Mouse (Mus musculus) neutrophil, adult 5-6 weeks (primary cell): ENCODE measurements around the gene Gm2897. TPM values are rescaled to one million over a fixed set of nuclear protein-coding genes. Genes with fewer than 3 reads are reported as not detected.
"Not testable (repeated sequence)": the region's sequence is repeated elsewhere in the genome, so short reads cannot be mapped to it uniquely, and the experiment has no call there.

Experiments
- ATAC-seq: fragments of 151-379, 151-347 bp; 2 replicates; pipeline ENCODE4 v1.8.0; 2017; ENCODE audit warnings: mild to moderate bottlenecking, moderate TSS enrichment; ENCODE audit not compliant: insufficient number of reproducible peaks, poor library complexity, low FRiP score, severe bottlenecking; ENCODE audit errors: extremely low read depth
- total RNA-seq: library from RNA; stranded (forward); fragments of 200-1000 nt; gene quantifications from 2 replicates; pipeline ENCODE4 v1.2.3, GENCODE M21; 2017

The Gm2897 gene
- not detected in 2 replicates for total RNA-seq

GRCm38 (mm10) chr14:3048727-3049512, at the start of gene Gm2897:
TSS of gene Gm2897 (plus strand) at chr14:3049285.
- ATAC-seq, result not testable (repeated sequence)

DNA sequence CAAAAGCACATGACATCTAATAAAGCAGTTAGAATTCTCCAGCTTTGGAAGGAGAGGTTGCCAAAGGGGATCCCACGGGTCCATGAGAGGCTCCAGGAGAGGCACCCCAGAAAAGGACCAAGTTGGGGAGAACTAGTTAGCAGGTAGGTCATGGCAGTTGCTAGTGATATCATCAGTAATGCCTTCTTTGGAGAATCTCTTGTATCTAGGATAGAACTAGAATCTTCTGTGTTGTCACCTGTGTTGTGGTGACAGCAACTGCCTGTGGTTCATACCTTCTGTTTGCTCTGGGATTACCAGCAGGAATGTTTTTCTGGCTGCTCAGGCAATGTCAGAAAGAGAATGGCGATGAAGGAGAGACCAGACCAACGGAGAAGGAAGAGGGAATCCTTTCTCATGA, 19.4 kb upstream of the Gm2897 start, which contains the start of gene Gm2888:
TSS of gene Gm2888 (plus strand) at position 301 of the 400 bp plus-strand sequence.
- not testable (repeated sequence) for ATAC-seq

GRCm38 (mm10) chr14:3049513-3049800, 372 bp downstream of the Gm2897 start:
- ATAC-seq, result not testable (repeated sequence)

GRCm38 (mm10) chr14:3050087-3050486, 1.0 kb downstream of the Gm2897 start:
- not testable (repeated sequence) for ATAC-seq

- ATAC-seq, result not testable (repeated sequence)
These were observed 67.0 kb downstream of the Gm2897 start for GRCm38 (mm10) chr14:3116051-3116450.

Other genes starting within 250 kb of the Gm2897 start
- 0.49 TPM in 1 of 2 replicates, not detected in the other for gene Gm2888, start 19.3 kb upstream of the Gm2897 start, total RNA-seq
- not detected in 2 replicates for gene Gm10340, start 84.7 kb downstream of the Gm2897 start, total RNA-seq
- gene Gm5795, start 139.0 kb downstream of the Gm2897 start, total RNA-seq, result not detected in 2 replicates
- not detected in 2 replicates for gene D830030K20Rik, start 159.2 kb downstream of the Gm2897 start, total RNA-seq